Mouse (Mus musculus) lung, postnatal 0 days (tissue): Measurements from ENCODE around the gene Nucb1.

ENCODE experiments used
- CTCF ChIP-seq: IDR thresholded peaks from 2 replicates; pipeline ENCODE4 v1.5.1; 2016; ENCODE audit warnings: antibody characterized with exemption, mild to moderate bottlenecking
- EP300 ChIP-seq: IDR thresholded peaks from 2 replicates; pipeline ENCODE4 v1.6.1; 2016; ENCODE audit warnings: antibody characterized with exemption, mild to moderate bottlenecking, control low read depth

GRCm38 (mm10) chr7:45451344-45451982, 58.7 kb downstream of the Nucb1 start:
- TF ChIP-seq EP300 = no peak
- TF ChIP-seq CTCF = peak; percentile 86
